Mouse (Mus musculus) myocyte (in vitro differentiated cells): ENCODE data around the gene Dhx15. TPM values are rescaled to one million over a fixed set of nuclear protein-coding genes. Genes with fewer than 3 reads are reported as not detected.

ENCODE experiments used
- H3K27me3 ChIP-seq: one replicate; pipeline ENCODE4 v1.6.1; 2011; ENCODE audit not compliant: control insufficient read depth, insufficient read depth, insufficient read length
- H3K36me3 ChIP-seq: one replicate; pipeline ENCODE4 v1.6.1; 2011; ENCODE audit not compliant: control insufficient read depth, insufficient read depth
- H3K4me2 ChIP-seq: one replicate; pipeline ENCODE4 v1.6.1; 2011; ENCODE audit warnings: low read depth, control low read depth
- H3K4me3 ChIP-seq: one replicate; pipeline ENCODE4 v1.5.1; 2011; ENCODE audit warnings: mild to moderate bottlenecking, control low read depth, moderate library complexity
- H3K79me2 ChIP-seq: one replicate; pipeline ENCODE4 v1.6.1; 2011; ENCODE audit not compliant: control insufficient read depth, insufficient read depth
- H3ac ChIP-seq: one replicate; pipeline ENCODE4 v1.6.1; 2011; ENCODE audit not compliant: control insufficient read depth, insufficient read length
- CEBPB ChIP-seq: IDR thresholded peaks from 2 replicates; pipeline ENCODE4 v1.6.1; 2011; ENCODE audit warnings: mild to moderate bottlenecking, moderate library complexity; ENCODE audit not compliant: poor library complexity, insufficient read depth, severe bottlenecking
- E2F4 ChIP-seq: IDR thresholded peaks from one replicate; pipeline ENCODE4 v1.6.1; 2011; ENCODE audit warnings: mild to moderate bottlenecking, control low read depth, moderate library complexity; ENCODE audit not compliant: insufficient read depth
- MAX ChIP-seq: IDR thresholded peaks from one replicate; pipeline ENCODE4 v1.6.1; 2011; ENCODE audit warnings: low read depth, mild to moderate bottlenecking, control low read depth
- MYOD1 ChIP-seq, 3 experiments: IDR thresholded peaks; one replicate each; pipeline ENCODE4 v1.6.1; 2011; ENCODE audit warnings: control low read depth in 2 of 3, low read depth in 2 of 3, mild to moderate bottlenecking in 2 of 3, moderate library complexity in 1 of 3; ENCODE audit not compliant: insufficient read length in 2 of 3, control insufficient read depth in 1 of 3
- MYOG ChIP-seq, 3 experiments: IDR thresholded peaks; one replicate each; pipeline ENCODE4 v1.6.1; 2011; ENCODE audit warnings: control low read depth in 2 of 3, low read depth in 2 of 3, mild to moderate bottlenecking in 2 of 3; ENCODE audit not compliant: insufficient read length in 2 of 3, control insufficient read depth in 1 of 3, insufficient read depth in 1 of 3
- POLR2A ChIP-seq: IDR thresholded peaks from one replicate; pipeline ENCODE4 v1.6.1; 2011; ENCODE audit warnings: low read depth, mild to moderate bottlenecking, control low read depth, moderate library complexity; ENCODE audit not compliant: insufficient read length
- POLR2AphosphoS2 ChIP-seq: IDR thresholded peaks from one replicate; pipeline ENCODE4 v1.6.1; 2011; ENCODE audit warnings: low read depth, control low read depth; ENCODE audit not compliant: insufficient read length
- REST ChIP-seq: IDR thresholded peaks from one replicate; pipeline ENCODE4 v1.6.1; 2011; ENCODE audit warnings: mild to moderate bottlenecking, control low read depth, moderate library complexity; ENCODE audit not compliant: insufficient read depth, insufficient read length
- SRF ChIP-seq: IDR thresholded peaks from one replicate; pipeline ENCODE4 v1.6.1; 2011; ENCODE audit warnings: low read depth; ENCODE audit not compliant: control insufficient read depth, insufficient read length
- TCF12 ChIP-seq: IDR thresholded peaks from one replicate; pipeline ENCODE4 v1.6.1; 2011; ENCODE audit warnings: mild to moderate bottlenecking, control low read depth; ENCODE audit not compliant: poor library complexity, insufficient read depth, severe bottlenecking
- TCF3 ChIP-seq: IDR thresholded peaks from one replicate; pipeline ENCODE4 v1.6.1; 2011; ENCODE audit warnings: low read depth, control low read depth; ENCODE audit not compliant: insufficient read length
- USF1 ChIP-seq: IDR thresholded peaks from one replicate; pipeline ENCODE4 v1.6.1; 2011; ENCODE audit warnings: low read depth, mild to moderate bottlenecking, control low read depth, moderate library complexity
- polyA plus RNA-seq: library from polyadenylated mRNA; unstranded; fragments of >200 nt; fragmentation: generic; extraction: Trizol; gene quantifications from one replicate; pipeline ENCODE4 v1.2.1, GENCODE M21; 2012; ENCODE audit warnings: missing spikeins

Gene Dhx15
- polyA plus RNA-seq, 1 experiment, result 39.0 TPM

GRCm38 (mm10) chr5:52141936-52142335, 48.4 kb downstream of the Dhx15 start:
- Histone ChIP-seq H3ac (no peak overlapping the region), H3K4me3 (no peak overlapping the region), H3K36me3 (no peaks in the 10 kb centered on the region), H3K79me2 (peaks cover 37% of the 10 kb centered on the region), H3K27me3 (no peaks in the 10 kb centered on the region), H3K4me2 (no peak overlapping the region)
- TF ChIP-seq POLR2A, result no peak
- peak; percentile 35 for TF ChIP-seq POLR2AphosphoS2

DNA sequence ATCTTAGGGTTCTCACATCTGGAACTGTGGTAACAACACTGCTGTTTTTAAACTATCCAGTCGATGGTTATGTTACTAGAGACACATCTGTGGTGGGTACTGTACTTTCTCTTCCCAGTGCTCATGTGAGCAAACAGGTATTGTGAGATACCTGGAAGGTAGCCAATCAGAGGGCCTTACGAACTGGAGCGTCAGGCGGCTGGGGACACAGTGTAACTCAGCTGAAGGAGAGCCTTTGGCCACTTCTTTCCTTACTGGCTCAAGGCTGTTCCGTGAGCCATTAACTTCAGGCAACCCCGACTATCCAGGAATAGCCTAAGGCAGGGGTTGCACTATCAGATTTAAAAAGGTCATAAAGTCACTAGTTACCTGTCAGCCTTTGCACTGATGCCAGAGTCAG, 51.5 kb downstream of the Dhx15 start:
- peaks cover 13% of the 10 kb centered on the region for H3K79me2 ChIP-seq
- H3K4me2 ChIP-seq, result no peak overlapping the region
- no peaks in the 10 kb centered on the region for H3K36me3 ChIP-seq
- H3ac ChIP-seq, result no peak overlapping the region
- H3K4me3 ChIP-seq, result no peak overlapping the region
- TF ChIP-seq POLR2A (no peak), E2F4 (no peak), MAX (no peak), MYOD1 (IDR thresholded peaks at IDR 0.05; ENCODE audit: control insufficient read depth in 1 of 3, insufficient read length in 2 of 3, low read depth in 2 of 3) (no peak), SRF (no peak), CEBPB (no peak)
- no peaks in the 10 kb centered on the region for H3K27me3 ChIP-seq

DNA sequence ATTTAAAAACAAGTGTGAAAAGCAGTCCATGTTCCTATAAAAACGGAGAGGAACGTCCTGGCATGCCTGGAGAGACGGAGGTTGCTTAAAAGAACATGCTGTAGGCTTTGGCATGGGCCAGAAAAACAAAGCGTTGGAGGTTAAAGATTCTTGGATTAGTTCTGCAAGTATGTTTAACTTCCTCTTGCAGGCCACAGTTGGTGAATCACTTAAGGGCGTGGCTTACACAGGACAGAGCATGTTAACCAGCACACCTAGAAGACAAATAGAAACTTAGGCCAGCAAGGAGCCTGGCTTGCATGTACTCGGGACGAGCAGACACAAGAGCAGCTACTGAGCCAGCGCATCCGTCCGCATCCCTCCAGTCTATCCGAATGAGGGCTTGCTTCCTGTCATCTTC, 52.2 kb downstream of the Dhx15 start:
- Histone ChIP-seq H3K4me2 (no peak overlapping the region), H3K27me3 (no peaks in the 10 kb centered on the region), H3K4me3 (no peak overlapping the region), H3ac (no peak overlapping the region), H3K79me2 (peaks cover 12% of the 10 kb centered on the region), H3K36me3 (peaks cover 3% of the 10 kb centered on the region)
- TF ChIP-seq CEBPB, result no peak
- TF ChIP-seq TCF3, result no peak

DNA sequence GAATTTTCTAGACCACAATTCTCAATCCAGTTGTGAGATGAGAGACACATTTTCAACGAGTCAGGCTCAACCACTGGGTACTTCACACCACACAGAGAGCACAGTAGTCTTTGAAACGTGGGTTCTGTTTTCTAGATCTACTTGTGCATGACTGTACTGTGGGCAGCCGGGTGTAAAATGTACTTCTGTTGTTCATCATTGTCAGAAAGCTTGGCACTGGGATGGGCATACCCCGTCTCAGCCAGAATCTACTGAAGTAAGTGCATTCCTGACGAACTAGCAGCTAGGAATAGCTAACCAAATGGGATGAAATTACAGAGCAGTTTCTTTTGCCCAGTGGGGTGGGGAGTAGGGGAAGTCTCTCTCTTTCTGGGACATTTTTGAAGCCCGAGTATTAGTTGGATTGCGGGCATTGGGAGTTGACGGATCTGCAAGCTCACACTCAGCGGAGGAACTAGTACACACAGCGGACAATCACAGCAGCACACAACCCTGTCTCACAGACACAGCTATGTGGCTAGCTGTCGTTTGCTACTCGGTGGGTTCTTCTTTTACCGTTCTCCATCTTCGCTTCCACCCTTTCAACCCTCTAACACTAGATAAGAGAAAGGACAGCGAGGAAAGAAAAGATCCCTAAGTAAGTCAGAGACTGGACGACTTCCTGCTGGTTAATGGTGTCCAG, 54.7 kb downstream of the Dhx15 start:
- H3ac ChIP-seq, result no peak overlapping the region
- no peak overlapping the region for H3K4me3 ChIP-seq
- no peaks in the 10 kb centered on the region for H3K27me3 ChIP-seq
- H3K79me2 ChIP-seq, result no peaks in the 10 kb centered on the region
- H3K36me3 ChIP-seq, result peaks cover 7% of the 10 kb centered on the region
- TF ChIP-seq POLR2AphosphoS2, result peak; percentile 54
- no peak for TF ChIP-seq REST
- no peak overlapping the region for H3K4me2 ChIP-seq

DNA sequence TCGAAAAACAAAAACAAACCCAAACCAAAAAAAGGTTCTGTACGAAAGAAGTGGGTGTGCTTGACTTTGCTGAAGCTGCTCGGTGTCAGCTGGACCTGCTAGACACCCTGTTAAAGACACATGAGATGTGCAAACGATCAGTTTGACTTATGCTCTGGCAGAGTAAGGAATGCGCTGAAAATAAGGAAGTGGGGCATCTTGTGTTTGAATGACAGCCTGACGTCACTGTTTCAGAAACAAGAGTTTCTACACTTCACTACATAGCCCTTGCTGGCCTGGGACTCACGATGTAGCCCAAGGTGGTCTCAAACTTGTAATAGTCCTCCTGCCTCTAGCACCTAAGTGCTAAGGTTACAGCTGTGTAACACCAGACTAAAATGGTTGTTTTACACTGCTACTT, 57.5 kb downstream of the Dhx15 start:
- no peak overlapping the region for H3K4me3 ChIP-seq

GRCm38 (mm10) chr5:52132092-52132491, 58.2 kb downstream of the Dhx15 start:
- Histone ChIP-seq H3K4me3 (no peak overlapping the region), H3K27me3 (no peaks in the 10 kb centered on the region), H3K36me3 (peaks cover 7% of the 10 kb centered on the region), H3ac (no peak overlapping the region), H3K79me2 (no peaks in the 10 kb centered on the region), H3K4me2 (no peak overlapping the region)
- TF ChIP-seq CEBPB (no peak), USF1 (no peak), MYOG (IDR thresholded peaks at IDR 0.05; ENCODE audit: control insufficient read depth in 1 of 3, insufficient read depth in 1 of 3, insufficient read length in 2 of 3, low read depth in 2 of 3) (no peak), SRF (no peak), TCF12 (no peak), POLR2A (no peak), POLR2AphosphoS2 (no peak), MAX (no peak), TCF3 (no peak), E2F4 (no peak), MYOD1 (IDR thresholded peaks at IDR 0.05; ENCODE audit: control insufficient read depth in 1 of 3, insufficient read length in 2 of 3, low read depth in 2 of 3) (no peak)

More for the DNA sequence above, 57.5 kb downstream of the Dhx15 start:
- Histone ChIP-seq H3K36me3 (peaks cover 7% of the 10 kb centered on the region), H3ac (no peak overlapping the region), H3K79me2 (no peaks in the 10 kb centered on the region), H3K27me3 (no peaks in the 10 kb centered on the region), H3K4me2 (no peak overlapping the region)
- TF ChIP-seq USF1, result no peak
- TF ChIP-seq POLR2A, result no peak
- no peak for TF ChIP-seq MYOG (IDR thresholded peaks at IDR 0.05; ENCODE audit: control insufficient read depth in 1 of 3, insufficient read depth in 1 of 3, insufficient read length in 2 of 3, low read depth in 2 of 3)
- TF ChIP-seq POLR2AphosphoS2, result peak; percentile 11
- TF ChIP-seq REST, result no peak
- TF ChIP-seq MAX, result no peak
- TF ChIP-seq TCF12, result no peak
- no peak for TF ChIP-seq E2F4
